Mouse (Mus musculus) limb, embryonic 15.5 days (tissue): Measurements from ENCODE around the gene Rnf166. TPM values are rescaled to one million over a fixed set of nuclear protein-coding genes. Genes with fewer than 3 reads are reported as not detected.

Experiments
- ATAC-seq: fragments of 200-750 bp; cut with Nextera tagmentation; 2 replicates; pipeline ENCODE4 v1.8.0; 2017; ENCODE audit warnings: low read depth, moderate TSS enrichment; ENCODE audit not compliant: insufficient number of reproducible peaks, low FRiP score, low TSS enrichment
- H3K27ac ChIP-seq: fragments of 300-500 bp; sonication (generic); 2 replicates; pipeline ENCODE4 v1.5.1; 2015; ENCODE audit warnings: moderate library complexity, mild to moderate bottlenecking, inconsistent platforms
- H3K27me3 ChIP-seq: fragments of 300-500 bp; sonication (generic); 2 replicates; pipeline ENCODE4 v1.6.1; 2015; ENCODE audit warnings: inconsistent platforms
- H3K36me3 ChIP-seq: fragments of 300-500 bp; sonication (generic); 2 replicates; pipeline ENCODE4 v1.6.1; 2015; ENCODE audit warnings: inconsistent platforms
- H3K4me1 ChIP-seq: fragments of 300-500 bp; sonication (generic); 2 replicates; pipeline ENCODE4 v1.6.1; 2015; ENCODE audit warnings: inconsistent platforms
- H3K4me2 ChIP-seq: fragments of 300-500 bp; sonication (generic); 2 replicates; pipeline ENCODE4 v1.6.1; 2015; ENCODE audit warnings: mild to moderate bottlenecking, inconsistent platforms
- H3K4me3 ChIP-seq: fragments of 300-500 bp; sonication (generic); 2 replicates; pipeline ENCODE4 v1.5.1; 2015; ENCODE audit warnings: mild to moderate bottlenecking, inconsistent platforms
- H3K9ac ChIP-seq: fragments of 300-500 bp; sonication (generic); 2 replicates; pipeline ENCODE4 v1.6.1; 2015; ENCODE audit warnings: inconsistent platforms
- H3K9me3 ChIP-seq: fragments of 300-500 bp; sonication (generic); 2 replicates; pipeline ENCODE4 v1.6.1; 2016; ENCODE audit warnings: inconsistent platforms
- WGBS: fragments of 180-500 bp; shearing (Covaris S2); methylation state at CpG from one replicate; pipeline ENCODE4 v1.1.7; 2015; 5-methylcytosine and 5-hydroxymethylcytosine counted together
- polyA plus RNA-seq: library from polyadenylated mRNA; unstranded; fragments of >200 nt; fragmentation: Nextera tagmentation; extraction: Ambion mirVana; gene quantifications from 2 replicates; pipeline ENCODE4 v1.2.1, GENCODE M21; 2015

The Rnf166 gene
- polyA plus RNA-seq, 1 experiment from 2014 or later: 51.0 TPM

- 57% methylated on average over 11 of the region's 11 CpGs for WGBS
- H3K36me3 ChIP-seq: peaks cover 44% of the 10 kb centered on the region
- H3K9ac ChIP-seq: no peak overlapping the region
These were observed 42.5 kb downstream of the Rnf166 start for GRCm38 (mm10) chr8:122433269-122433905.

DNA sequence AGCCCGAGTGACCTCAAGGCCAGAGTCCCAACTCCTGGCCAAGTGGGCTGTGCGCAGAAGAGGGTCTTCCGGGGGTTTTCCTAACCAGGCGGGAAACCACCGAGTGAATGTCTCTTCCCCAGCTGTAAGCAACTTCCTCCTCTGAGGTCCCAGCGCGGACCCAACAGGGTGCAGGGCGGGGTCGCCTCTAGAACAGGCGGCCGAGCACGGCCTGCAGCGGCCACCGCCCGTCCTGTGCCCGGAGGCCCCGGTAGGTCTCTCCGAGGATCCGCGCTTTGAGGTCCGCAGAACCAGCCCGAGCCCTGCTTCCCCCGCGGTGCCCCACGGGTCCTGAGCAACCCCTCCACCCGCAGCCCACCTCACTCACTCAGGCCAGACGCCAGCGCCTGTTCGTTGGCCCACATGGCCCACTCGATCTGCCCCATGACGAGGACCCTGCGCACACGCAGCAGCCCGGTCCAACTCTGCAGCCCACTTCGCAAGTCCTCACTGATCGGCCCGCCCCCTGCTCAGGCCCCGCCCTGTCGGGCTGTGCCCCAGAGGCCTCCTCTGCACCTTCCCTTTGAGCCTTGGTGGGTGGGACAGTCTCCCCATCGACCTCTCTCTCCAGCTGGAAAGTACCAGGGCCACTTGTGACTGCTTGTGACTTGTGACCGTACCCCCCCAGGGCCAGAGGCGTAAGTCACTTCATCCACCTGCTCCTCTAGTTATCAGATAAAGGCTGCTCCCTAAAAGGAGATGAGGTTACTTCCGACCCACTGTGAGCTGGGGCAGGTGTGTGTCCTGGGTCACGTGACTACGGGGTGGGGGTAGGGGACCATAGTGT is 43.2 kb downstream of the Rnf166 start, which contains the start of gene Cyba:
TSS of gene Cyba (minus strand) at position 488 of the 826 bp plus-strand sequence.
- peak within 1 kb of the TSS; percentile 91 for H3K4me2 ChIP-seq
- peaks cover 27% of the 10 kb centered on the region for H3K4me1 ChIP-seq
- WGBS: 5% methylated on average over 45 of the region's 45 CpGs
- H3K9ac ChIP-seq: peak within 1 kb of the TSS; percentile 60
- H3K27ac ChIP-seq: peak within 1 kb of the TSS; percentile 75
- H3K36me3 ChIP-seq: peaks cover 36% of the 10 kb centered on the region
- H3K9me3 ChIP-seq: no peaks in the 10 kb centered on the region
- peak within 1 kb of the TSS; percentile 62 for H3K4me3 ChIP-seq
- ATAC-seq: peak; percentile 71
- no peaks in the 10 kb centered on the region for H3K27me3 ChIP-seq

More at GRCm38 (mm10) chr8:122433269-122433905, 42.5 kb downstream of the Rnf166 start:
- H3K4me1 ChIP-seq: peaks cover 30% of the 10 kb centered on the region
- peak overlapping the region; percentile 91 for H3K4me2 ChIP-seq
- H3K4me3 ChIP-seq: peak overlapping the region; percentile 62
- no peaks in the 10 kb centered on the region for H3K27me3 ChIP-seq
- ATAC-seq: 0 out of 2 replicates have a peak, but pooled peaks have one; percentile 20
- H3K27ac ChIP-seq: peak overlapping the region; percentile 75; the same call in 1 of the 2 replicates
- no peaks in the 10 kb centered on the region for H3K9me3 ChIP-seq

- peaks cover 27% of the 10 kb centered on the region for H3K4me1 ChIP-seq
These were observed 44.0 kb downstream of the Rnf166 start for GRCm38 (mm10) chr8:122431694-122432442.

GRCm38 (mm10) chr8:122430646-122431045 is 45.2 kb downstream of the Rnf166 start:
- H3K4me1 ChIP-seq: peaks cover 27% of the 10 kb centered on the region
- H3K9me3 ChIP-seq: no peaks in the 10 kb centered on the region
- WGBS: 78% methylated on average over 3 of the region's 3 CpGs
- H3K9ac ChIP-seq: no peak overlapping the region
- H3K27ac ChIP-seq: no peak overlapping the region
- no peak overlapping the region for H3K4me3 ChIP-seq
- ATAC-seq: no peak
- no peaks in the 10 kb centered on the region for H3K27me3 ChIP-seq
- peaks cover 25% of the 10 kb centered on the region for H3K36me3 ChIP-seq
- no peak overlapping the region for H3K4me2 ChIP-seq

More at GRCm38 (mm10) chr8:122431694-122432442, 44.0 kb downstream of the Rnf166 start:
- peak overlapping the region; percentile 62 for H3K4me3 ChIP-seq
- H3K27me3 ChIP-seq: no peaks in the 10 kb centered on the region
- ATAC-seq: no peak
- H3K9ac ChIP-seq: peak overlapping the region; percentile 60
- peaks cover 28% of the 10 kb centered on the region for H3K36me3 ChIP-seq
- H3K9me3 ChIP-seq: no peaks in the 10 kb centered on the region
- WGBS: 28% methylated on average over 18 of the region's 18 CpGs
- H3K27ac ChIP-seq: peak overlapping the region; percentile 75
- peak overlapping the region; percentile 91 for H3K4me2 ChIP-seq

GRCm38 (mm10) chr8:122430058-122430636 is 45.7 kb downstream of the Rnf166 start:
- no peaks in the 10 kb centered on the region for H3K27me3 ChIP-seq
- H3K4me2 ChIP-seq: no peak overlapping the region
- no peak overlapping the region for H3K9ac ChIP-seq
- peaks cover 25% of the 10 kb centered on the region for H3K36me3 ChIP-seq
- H3K9me3 ChIP-seq: no peaks in the 10 kb centered on the region
- H3K4me3 ChIP-seq: no peak overlapping the region
- no peak overlapping the region for H3K27ac ChIP-seq
- H3K4me1 ChIP-seq: peaks cover 27% of the 10 kb centered on the region
- no peak for ATAC-seq
- 85% methylated on average over 10 of the region's 10 CpGs for WGBS

DNA sequence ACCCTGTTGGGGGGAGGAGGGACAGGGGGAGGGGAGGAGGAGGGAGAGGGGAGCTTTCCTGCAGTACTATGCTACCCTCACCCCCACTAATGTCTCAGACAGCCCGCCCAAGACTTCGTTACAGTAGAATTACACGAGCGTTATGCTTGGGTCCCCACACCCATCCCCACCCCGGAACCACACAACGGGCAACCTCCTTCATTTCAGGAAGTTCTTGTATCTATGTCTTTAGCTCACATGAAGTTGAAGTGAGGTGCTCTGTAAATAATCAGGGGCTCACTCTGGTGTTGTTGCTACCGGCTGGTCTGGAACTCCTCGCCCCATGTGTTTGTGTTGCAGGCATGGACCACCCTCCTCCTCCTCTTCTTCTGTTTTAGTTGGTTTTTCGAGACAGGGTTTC is 47.7 kb downstream of the Rnf166 start:
- Histone ChIP-seq H3K9ac (no peak overlapping the region), H3K36me3 (peaks cover 22% of the 10 kb centered on the region; the same call in 1 of the 2 replicates), H3K4me1 (peaks cover 25% of the 10 kb centered on the region), H3K9me3 (no peaks in the 10 kb centered on the region), H3K27ac (no peak overlapping the region), H3K4me3 (no peak overlapping the region), H3K4me2 (no peak overlapping the region), H3K27me3 (no peaks in the 10 kb centered on the region)
- no peak for ATAC-seq
- 84% methylated on average over 9 of the region's 9 CpGs for WGBS

DNA sequence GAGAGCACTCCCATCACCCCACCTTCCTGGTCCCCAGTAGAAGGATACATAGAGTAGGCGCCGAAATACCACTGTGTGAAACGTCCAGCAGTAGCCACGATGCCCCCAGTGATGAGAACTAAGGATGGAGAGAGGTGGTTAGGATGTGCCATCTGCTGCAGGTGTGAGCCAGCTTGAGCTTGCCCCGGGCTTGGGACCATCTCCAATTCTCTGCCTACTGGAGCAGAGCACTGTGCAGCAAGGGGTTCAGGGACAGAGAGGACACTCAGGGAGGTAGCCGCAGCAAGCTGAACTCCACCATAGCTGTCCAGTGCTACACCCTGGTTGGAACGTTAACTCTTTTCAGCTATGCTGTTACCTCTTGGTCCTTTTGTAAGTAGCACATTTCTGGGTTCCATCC is 48.3 kb downstream of the Rnf166 start:
- Histone ChIP-seq H3K27me3 (no peaks in the 10 kb centered on the region), H3K36me3 (peaks cover 26% of the 10 kb centered on the region; the same call in 1 of the 2 replicates), H3K9ac (no peak overlapping the region), H3K9me3 (no peaks in the 10 kb centered on the region), H3K4me3 (no peak overlapping the region), H3K4me2 (no peak overlapping the region), H3K4me1 (peaks cover 19% of the 10 kb centered on the region), H3K27ac (no peak overlapping the region)
- 88% methylated on average over 7 of the region's 7 CpGs for WGBS
- no peak for ATAC-seq

DNA sequence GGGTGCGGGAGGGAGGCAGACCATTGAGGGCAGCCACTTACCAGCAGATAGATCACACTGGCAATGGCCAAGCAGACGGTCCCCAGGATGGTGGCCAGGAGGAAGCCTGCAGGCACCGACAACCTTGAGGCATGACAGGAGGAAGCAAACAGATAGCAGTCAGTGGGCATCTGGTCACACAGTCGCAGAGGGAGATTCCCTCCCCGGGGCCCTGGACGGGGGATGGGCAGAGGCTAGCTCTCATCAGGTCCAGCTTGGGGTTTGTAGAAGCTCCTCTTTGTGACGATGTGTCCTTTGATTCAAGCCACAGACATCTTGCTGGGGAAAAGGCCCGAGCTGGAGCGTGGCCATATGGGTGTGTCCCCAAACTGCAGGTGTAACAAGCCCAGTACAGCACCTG is 49.7 kb downstream of the Rnf166 start:
- ATAC-seq: no peak
- Histone ChIP-seq H3K9me3 (no peaks in the 10 kb centered on the region), H3K9ac (no peak overlapping the region), H3K4me3 (no peak overlapping the region), H3K4me1 (0 out of 2 replicates have a peak, but pooled peaks cover 5% of the 10 kb centered on the region), H3K27me3 (no peaks in the 10 kb centered on the region), H3K4me2 (no peak overlapping the region), H3K36me3 (peaks cover 26% of the 10 kb centered on the region; the same call in 1 of the 2 replicates), H3K27ac (no peak overlapping the region)
- 75% methylated on average over 9 of the region's 9 CpGs for WGBS

DNA sequence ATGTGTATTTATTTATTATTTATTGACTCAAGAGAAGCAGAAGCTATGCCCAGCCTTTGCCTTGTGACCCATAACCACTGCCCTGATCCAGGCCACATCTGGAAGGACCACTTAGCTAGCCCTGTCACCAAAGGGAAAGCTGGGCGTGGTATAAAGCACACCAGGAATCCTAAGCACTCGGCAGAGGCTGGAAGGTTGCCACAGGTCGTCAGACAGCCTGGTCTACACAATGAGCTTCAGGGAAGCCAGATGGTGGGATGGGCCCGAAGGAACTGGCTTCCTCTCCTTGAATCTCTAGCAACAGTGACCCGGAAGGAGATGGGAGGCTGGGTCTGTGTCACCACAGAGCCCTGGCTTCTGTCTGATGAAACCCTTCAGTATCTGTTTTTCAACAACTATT is 52.2 kb downstream of the Rnf166 start:
- H3K4me1 ChIP-seq: no peaks in the 10 kb centered on the region
- no peak for ATAC-seq
- H3K4me3 ChIP-seq: no peak overlapping the region
- H3K4me2 ChIP-seq: no peak overlapping the region
- peaks cover 28% of the 10 kb centered on the region for H3K36me3 ChIP-seq
- H3K27ac ChIP-seq: no peak overlapping the region
- WGBS: 41% methylated on average over 5 of the region's 5 CpGs
- no peaks in the 10 kb centered on the region for H3K9me3 ChIP-seq
- no peaks in the 10 kb centered on the region for H3K27me3 ChIP-seq
- no peak overlapping the region for H3K9ac ChIP-seq

- H3K36me3 ChIP-seq: peaks cover 32% of the 10 kb centered on the region
- H3K4me2 ChIP-seq: no peak overlapping the region
- H3K9ac ChIP-seq: no peak overlapping the region
- no peaks in the 10 kb centered on the region for H3K4me1 ChIP-seq
- no peak overlapping the region for H3K27ac ChIP-seq
- H3K9me3 ChIP-seq: no peaks in the 10 kb centered on the region
- 82% methylated on average over 24 of the region's 24 CpGs for WGBS
- no peak for ATAC-seq
- H3K27me3 ChIP-seq: no peaks in the 10 kb centered on the region
- no peak overlapping the region for H3K4me3 ChIP-seq
These were observed 52.6 kb downstream of the Rnf166 start for GRCm38 (mm10) chr8:122423217-122423616.

DNA sequence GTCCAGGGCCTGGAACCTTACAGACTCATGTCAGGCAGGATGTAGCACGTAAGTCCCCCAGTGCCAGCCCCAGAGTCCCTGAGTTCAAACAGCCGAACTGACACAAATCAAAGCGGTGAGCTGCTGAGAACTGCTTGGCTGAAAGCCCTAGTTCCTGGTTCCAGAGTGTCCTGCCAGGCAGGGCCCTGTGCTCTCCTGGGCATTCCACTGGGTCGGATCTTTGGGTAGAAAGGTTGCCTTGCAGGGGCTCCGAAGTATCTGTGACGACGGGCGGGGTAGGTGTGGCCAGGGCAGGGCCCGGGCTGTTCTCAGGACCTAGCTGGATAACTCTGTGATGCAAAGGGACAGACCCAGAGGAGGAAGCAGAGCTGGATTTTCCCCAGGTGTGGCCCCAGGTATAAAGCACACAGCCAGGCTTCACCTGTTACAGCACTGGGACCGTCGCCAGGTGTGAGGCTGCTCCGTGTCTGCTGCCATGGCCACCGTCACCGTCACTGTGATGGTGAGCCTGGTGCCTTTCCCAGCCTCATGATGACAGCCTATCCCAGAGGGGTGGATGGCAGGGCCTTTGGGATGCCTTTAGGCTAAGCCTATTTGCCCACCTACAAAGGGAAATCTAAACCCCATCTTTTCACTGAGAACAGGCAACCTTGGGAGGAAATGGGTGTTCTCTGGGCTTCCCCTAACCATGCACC is 54.3 kb downstream of the Rnf166 start, which contains the start of gene Il17c:
TSS of gene Il17c (plus strand) at position 645 of the 695 bp plus-strand sequence.
- WGBS: 76% methylated on average over 14 of the region's 14 CpGs
- Histone ChIP-seq H3K9ac (no peak within 1 kb of the TSS), H3K27ac (no peak within 1 kb of the TSS), H3K4me2 (no peak within 1 kb of the TSS), H3K4me3 (no peak within 1 kb of the TSS), H3K4me1 (no peaks in the 10 kb centered on the region), H3K9me3 (no peaks in the 10 kb centered on the region), H3K36me3 (peaks cover 48% of the 10 kb centered on the region), H3K27me3 (no peaks in the 10 kb centered on the region)
- ATAC-seq: no peak
